Mouse (Mus musculus): ENCODE measurements around the gene Krt7. TPM values are rescaled to one million over a fixed set of nuclear protein-coding genes. Genes with fewer than 3 reads are reported as not detected.
A peak's percentile ranks its signal among the peaks of the same experiment; 100 is the strongest.

Gene Krt7
- total and polyA plus RNA-seq, 3 experiments: 0.55 to 2.5 (median 0.81) TPM

DNA sequence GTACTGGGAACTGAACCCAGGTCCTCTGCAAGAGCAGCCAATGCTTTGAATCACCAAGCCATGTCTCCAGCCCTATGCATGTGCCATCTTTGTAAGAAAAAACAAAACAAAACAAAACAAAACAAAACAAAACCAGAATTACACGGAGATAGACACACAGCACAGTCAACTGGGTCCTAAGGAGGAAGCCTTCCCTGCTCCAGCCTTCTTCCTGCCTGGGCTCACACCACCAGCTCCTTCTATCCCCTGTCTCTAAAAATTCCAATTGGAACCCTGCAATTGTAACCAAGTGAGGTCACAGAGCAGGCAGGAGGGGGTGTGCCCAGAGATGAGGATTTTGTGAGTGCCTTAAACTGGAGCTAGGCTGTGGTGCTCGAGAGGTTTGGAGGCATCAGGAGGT is 36.6 kb downstream of the Krt7 start, which contains the start of gene Krt88:
Gene Krt88, plus strand, starts transcription at position 301 of the 400 bp plus-strand sequence.
- no peak for DNase-seq (ENCODE audit: extremely low read depth)
- Histone ChIP-seq H3K9me3 (replicated peaks; ENCODE audit: low read length) (no peaks in the 10 kb centered on the region), H3K4me2 (ENCODE audit: insufficient read depth, low read depth, poor library complexity, severe bottlenecking) (no peak within 1 kb of the TSS), H3K36me3 (replicated peaks in 1 of 2; ENCODE audit: control insufficient read depth in 1 of 2, insufficient read depth in 1 of 2, low read length in 1 of 2) (no peaks in the 10 kb centered on the region), H3K79me2 (replicated peaks; ENCODE audit: control insufficient read depth, extremely low read depth, insufficient read depth, poor library complexity, severe bottlenecking) (no peaks in the 10 kb centered on the region), H3K27me3 (replicated peaks) (peaks cover 79% of the 10 kb centered on the region), H3K4me1 (ENCODE audit: control insufficient read depth in 1 of 2, insufficient read depth in 2 of 2) (no peaks in the 10 kb centered on the region), H3K27ac (ENCODE audit: insufficient read depth, low read depth) (no peak within 1 kb of the TSS), H3K9ac (ENCODE audit: insufficient read depth, low read depth) (no peak within 1 kb of the TSS), H3K4me3 (replicated peaks in 1 of 3; ENCODE audit: low read depth in 2 of 3, low read length in 2 of 3, poor library complexity in 1 of 3) (no peak within 1 kb of the TSS)
- TF ChIP-seq ZNF384 (IDR thresholded peaks at IDR 0.05; ENCODE audit: low read depth, low read length): no peak
- dilution Hi-C loops (cut with MboI; ENCODE audit: extremely low pct_ligation_motif_present, extremely low pct_unique_long_range_greater_than_20kb, low sequenced_read_pairs) (no loop called here), in situ Hi-C loops (cut with MboI; ENCODE audit: low pct_ligation_motif_present, low pct_unique_long_range_greater_than_20kb, low sequenced_read_pairs) (no loop called here)

- Histone ChIP-seq H3K27ac (ENCODE audit: insufficient read depth, low read depth) (no peak overlapping the region), H3K79me2 (replicated peaks; ENCODE audit: control insufficient read depth, extremely low read depth, insufficient read depth, poor library complexity, severe bottlenecking) (no peaks in the 10 kb centered on the region), H3K9me3 (replicated peaks; ENCODE audit: low read length) (peaks cover 17% of the 10 kb centered on the region), H3K36me3 (replicated peaks in 1 of 2; ENCODE audit: control insufficient read depth in 1 of 2, insufficient read depth in 1 of 2, low read length in 1 of 2) (no peaks in the 10 kb centered on the region), H3K9ac (ENCODE audit: insufficient read depth, low read depth) (no peak overlapping the region), H3K4me1 (ENCODE audit: control insufficient read depth in 1 of 2, insufficient read depth in 2 of 2) (no peaks in the 10 kb centered on the region), H3K4me2 (ENCODE audit: insufficient read depth, low read depth, poor library complexity, severe bottlenecking) (peak overlapping the region; percentile 44), H3K4me3 (replicated peaks in 1 of 3; ENCODE audit: low read depth in 2 of 3, low read length in 2 of 3, poor library complexity in 1 of 3) (no peak overlapping the region), H3K27me3 (replicated peaks) (peaks cover 78% of the 10 kb centered on the region)
- peak; percentile 73 for DNase-seq (ENCODE audit: extremely low read depth)
- dilution Hi-C loops (cut with MboI; ENCODE audit: extremely low pct_ligation_motif_present, extremely low pct_unique_long_range_greater_than_20kb, low sequenced_read_pairs) (no loop called here), in situ Hi-C loops (cut with MboI; ENCODE audit: low pct_ligation_motif_present, low pct_unique_long_range_greater_than_20kb, low sequenced_read_pairs) (loop anchor here (10.0 kb wide), 1 partner anchor 108 kb away; no protein-coding TSS in a partner anchor)
- TF ChIP-seq JUN (IDR thresholded peaks at IDR 0.05; ENCODE audit: insufficient read depth, low read depth, low read length) (no peak), GABPA (IDR thresholded peaks at IDR 0.05; ENCODE audit: insufficient replicate concordance, low read depth, low read length) (no peak), NELFE (IDR thresholded peaks at IDR 0.05; ENCODE audit: low read depth, low read length) (0 out of 2 replicates have a peak, but pooled peaks have one; percentile 12), ELF1 (IDR thresholded peaks at IDR 0.05; ENCODE audit: low read depth, low read length) (peak; percentile 24; the same call in 1 of the 2 replicates), NRF1 (IDR thresholded peaks at IDR 0.05; ENCODE audit: low read depth, low read length) (no peak), CTCF (conservative IDR thresholded peaks at IDR 0.05 in 1 of 2, IDR thresholded peaks at IDR 0.05 in 1 of 2; ENCODE audit: low read depth in 2 of 2, low read length in 2 of 2) (peak; percentile 73 to 84), RAD21 (IDR thresholded peaks at IDR 0.05; ENCODE audit: low read depth, low read length) (peak; percentile 69), CHD1 (IDR thresholded peaks at IDR 0.05; ENCODE audit: low read depth, low read length) (no peak), TCF12 (IDR thresholded peaks at IDR 0.05; ENCODE audit: low read depth, low read length) (no peak), ZMIZ1 (IDR thresholded peaks at IDR 0.05; ENCODE audit: low read depth, low read length) (no peak), MAFK (IDR thresholded peaks at IDR 0.05; ENCODE audit: insufficient replicate concordance, low read length) (no peak), POLR2A (IDR thresholded peaks at IDR 0.05; ENCODE audit: low read depth, low read length) (no peak), JUND (conservative IDR thresholded peaks at IDR 0.05; ENCODE audit: low read depth, low read length) (no peak), SMC3 (IDR thresholded peaks at IDR 0.05; ENCODE audit: low read depth, low read length) (peak; percentile 51), TBP (conservative IDR thresholded peaks at IDR 0.05; ENCODE audit: low read depth, low read length) (no peak), POLR2AphosphoS2 (IDR thresholded peaks at IDR 0.05; ENCODE audit: low read depth, low read length) (no peak), ZKSCAN1 (IDR thresholded peaks at IDR 0.05; ENCODE audit: borderline replicate concordance, low read depth, low read length) (no peak), USF2 (conservative IDR thresholded peaks at IDR 0.05; ENCODE audit: low read depth, low read length) (no peak), ETS1 (conservative IDR thresholded peaks at IDR 0.05; ENCODE audit: low read depth, low read length) (no peak)
These were observed 42.4 kb downstream of the Krt7 start for GRCm38 (mm10) chr15:101453093-101453736.
